Mouse (Mus musculus) forebrain, embryonic 13.5 days (tissue): Measurements from ENCODE around the gene Muc5b. TPM values are rescaled to one million over a fixed set of nuclear protein-coding genes. Genes with fewer than 3 reads are reported as not detected.
"Not testable (repeated sequence)": the region's sequence is repeated elsewhere in the genome, so short reads cannot be mapped to it uniquely, and the experiment has no call there.

Source experiments
- ATAC-seq: fragments of 200-750 bp; cut with Nextera tagmentation; 2 replicates; pipeline ENCODE4 v1.8.0; 2017
- H3K27ac ChIP-seq: fragments of 300-500 bp; sonication (generic); 2 replicates; pipeline ENCODE4 v1.5.1; 2015; ENCODE audit warnings: inconsistent platforms, mild to moderate bottlenecking, moderate library complexity
- H3K27me3 ChIP-seq: fragments of 300-500 bp; sonication (generic); 2 replicates; pipeline ENCODE4 v1.6.1; 2015; ENCODE audit warnings: mild to moderate bottlenecking, inconsistent platforms
- H3K36me3 ChIP-seq: fragments of 300-500 bp; sonication (generic); 2 replicates; pipeline ENCODE4 v1.6.1; 2015; ENCODE audit warnings: mild to moderate bottlenecking, inconsistent platforms; ENCODE audit not compliant: poor library complexity, severe bottlenecking
- H3K4me1 ChIP-seq: fragments of 300-500 bp; sonication (generic); 2 replicates; pipeline ENCODE4 v1.6.1; 2015; ENCODE audit warnings: inconsistent platforms
- H3K4me2 ChIP-seq: fragments of 300-500 bp; sonication (generic); 2 replicates; pipeline ENCODE4 v1.6.1; 2015; ENCODE audit warnings: inconsistent platforms, mild to moderate bottlenecking, moderate library complexity
- H3K4me3 ChIP-seq: fragments of 300-500 bp; sonication (generic); 2 replicates; pipeline ENCODE4 v1.5.1; 2015; ENCODE audit warnings: mild to moderate bottlenecking, inconsistent platforms
- H3K9ac ChIP-seq: fragments of 300-500 bp; sonication (generic); 2 replicates; pipeline ENCODE4 v1.6.1; 2015; ENCODE audit warnings: mild to moderate bottlenecking, inconsistent platforms
- H3K9me3 ChIP-seq: fragments of 300-500 bp; sonication (generic); replicated peaks from 2 replicates; pipeline ENCODE4 v1.6.1; 2016; ENCODE audit warnings: inconsistent platforms
- WGBS: fragments of 180-500 bp; shearing (Covaris S2); methylation state at CpG from one replicate; pipeline ENCODE4 v1.1.7; 2015; 5-methylcytosine and 5-hydroxymethylcytosine counted together
- polyA plus RNA-seq: library from polyadenylated mRNA; unstranded; fragments of >200 nt; fragmentation: Nextera tagmentation; extraction: Ambion mirVana; gene quantifications from 2 replicates; pipeline ENCODE4 v1.2.1, GENCODE M21; 2015

Gene Muc5b
- polyA plus RNA-seq: 0.03 and 0.05 TPM in 2 replicates

DNA sequence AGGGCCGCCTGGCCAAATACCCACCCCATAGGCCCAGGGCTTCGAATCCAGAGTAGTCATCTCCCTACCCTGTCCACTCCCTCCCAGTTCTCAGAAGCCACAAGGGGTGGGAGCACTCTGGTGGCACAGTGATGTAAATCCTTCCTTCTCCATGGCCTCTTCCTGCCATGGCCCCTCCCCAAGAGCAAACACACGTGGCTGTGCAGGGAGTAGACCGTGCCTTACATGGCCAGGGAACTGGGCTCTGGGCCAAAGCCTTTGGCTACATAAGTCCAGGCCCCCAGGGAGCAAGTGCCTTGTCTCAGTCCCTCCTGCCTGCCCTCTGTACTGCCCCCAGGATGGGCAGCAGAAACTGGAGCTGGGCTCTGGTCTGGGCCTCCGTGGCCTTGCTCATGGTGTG is at the start of gene Muc5b:
TSS of gene Muc5b (plus strand) at position 292 of the 400 bp plus-strand sequence.
- WGBS: 82% methylated on average over 5 of the region's 5 CpGs
- Histone ChIP-seq H3K27me3 (no peaks in the 10 kb centered on the region), H3K36me3 (no peaks in the 10 kb centered on the region), H3K27ac (no peak within 1 kb of the TSS), H3K4me3 (no peak within 1 kb of the TSS), H3K4me1 (no peaks in the 10 kb centered on the region), H3K4me2 (no peak within 1 kb of the TSS), H3K9ac (no peak within 1 kb of the TSS), H3K9me3 (no peaks in the 10 kb centered on the region)
- no peak for ATAC-seq

DNA sequence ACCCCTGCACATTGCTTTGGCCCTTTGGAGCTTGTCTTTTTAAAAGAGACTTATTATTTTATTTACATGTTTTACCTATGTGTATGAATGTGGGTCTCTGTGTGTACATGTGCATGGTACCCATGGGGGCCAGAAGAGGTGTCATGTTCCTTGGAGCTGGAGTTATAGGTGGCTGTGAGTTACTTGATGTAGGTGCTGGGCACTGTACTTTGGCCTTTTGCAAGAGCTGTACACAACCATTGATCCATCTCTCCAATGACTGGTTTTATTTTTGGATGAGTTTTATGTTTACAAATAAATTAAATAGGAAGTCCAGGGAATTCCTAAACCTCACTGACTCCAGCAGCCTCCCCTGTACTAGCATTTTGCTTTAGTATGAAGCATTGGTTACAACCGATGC is 44.6 kb upstream of the Muc5b start:
- no peaks in the 10 kb centered on the region for H3K27me3 ChIP-seq
- WGBS: 100% methylated on average over 1 of the region's 1 CpGs

DNA sequence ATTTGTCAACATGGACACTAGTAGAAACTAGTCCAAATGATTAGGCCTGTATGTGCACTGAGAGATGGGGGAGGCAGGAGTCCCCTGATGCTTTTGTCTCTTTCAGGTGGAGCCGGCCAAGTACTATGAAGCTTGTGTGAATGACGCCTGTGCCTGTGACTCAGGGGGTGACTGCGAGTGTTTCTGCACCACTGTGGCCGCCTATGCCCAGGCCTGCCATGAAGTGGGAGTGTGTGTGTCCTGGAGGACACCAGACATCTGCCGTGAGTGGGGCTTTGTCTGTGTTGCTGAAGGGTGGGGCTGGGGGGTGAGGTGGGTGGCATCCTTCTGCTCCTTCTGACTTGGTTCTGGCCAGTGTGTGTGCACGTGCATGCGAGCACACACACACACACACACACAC is 35.7 kb upstream of the Muc5b start:
- no peaks in the 10 kb centered on the region for H3K36me3 ChIP-seq
- 89% methylated on average over 7 of the region's 7 CpGs for WGBS
- no peak for ATAC-seq

More for the DNA sequence above, 44.6 kb upstream of the Muc5b start:
- H3K9ac ChIP-seq: no peak overlapping the region
- no peak overlapping the region for H3K4me3 ChIP-seq
- H3K27ac ChIP-seq: no peak overlapping the region
- H3K36me3 ChIP-seq: no peaks in the 10 kb centered on the region
- no peak overlapping the region for H3K4me2 ChIP-seq
- ATAC-seq: no peak
- no peaks in the 10 kb centered on the region for H3K9me3 ChIP-seq
- H3K4me1 ChIP-seq: no peaks in the 10 kb centered on the region

DNA sequence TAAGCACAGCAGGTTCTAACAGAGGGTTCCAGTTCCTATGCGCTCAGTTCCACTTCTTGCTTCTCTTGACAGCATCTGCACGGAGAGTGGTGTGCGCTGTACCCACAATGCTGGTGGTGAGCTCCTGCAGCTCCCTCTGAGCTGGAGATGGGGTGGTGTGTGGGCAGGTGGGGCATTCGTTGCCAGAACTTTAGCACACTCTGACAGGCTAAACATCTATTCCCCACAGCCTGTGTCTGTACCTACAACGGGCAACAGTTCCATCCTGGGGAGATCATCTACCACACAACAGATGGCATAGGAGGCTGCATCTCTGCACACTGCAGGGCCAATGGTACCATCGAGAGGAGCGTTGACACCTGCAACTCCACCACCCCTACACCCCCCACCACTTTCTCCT is 33.5 kb upstream of the Muc5b start:
- H3K27me3 ChIP-seq: no peaks in the 10 kb centered on the region
- 89% methylated on average over 7 of the region's 7 CpGs for WGBS
- H3K36me3 ChIP-seq: no peaks in the 10 kb centered on the region
- H3K4me3 ChIP-seq: no peak overlapping the region
- no peaks in the 10 kb centered on the region for H3K9me3 ChIP-seq
- H3K4me1 ChIP-seq: no peaks in the 10 kb centered on the region
- no peak overlapping the region for H3K9ac ChIP-seq
- ATAC-seq: no peak
- H3K4me2 ChIP-seq: no peak overlapping the region
- no peak overlapping the region for H3K27ac ChIP-seq

More for the DNA sequence above, 35.7 kb upstream of the Muc5b start:
- Histone ChIP-seq H3K4me1 (no peaks in the 10 kb centered on the region), H3K4me2 (no peak overlapping the region), H3K27ac (no peak overlapping the region), H3K27me3 (no peaks in the 10 kb centered on the region), H3K9me3 (no peaks in the 10 kb centered on the region), H3K9ac (no peak overlapping the region), H3K4me3 (no peak overlapping the region)

DNA sequence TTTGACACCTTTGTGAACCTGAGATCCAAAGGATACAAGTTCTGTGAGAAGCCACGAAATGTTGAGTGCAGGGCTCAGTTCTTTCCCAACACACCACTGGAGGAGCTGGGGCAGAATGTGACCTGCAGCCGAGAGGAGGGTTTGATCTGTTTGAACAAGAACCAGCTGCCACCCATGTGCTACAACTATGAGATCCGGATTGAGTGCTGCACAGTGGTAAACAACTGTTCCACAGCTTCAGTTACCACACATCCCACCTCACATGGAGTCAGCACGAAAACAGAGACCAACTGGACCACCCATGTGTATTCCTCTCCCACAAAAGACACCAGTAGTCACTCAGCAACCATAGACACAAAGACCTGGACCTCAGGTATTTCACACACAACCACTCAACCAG is 31.0 kb upstream of the Muc5b start:
- not testable (repeated sequence) for H3K9me3 ChIP-seq, H3K9ac ChIP-seq, H3K4me1 ChIP-seq, H3K4me2 ChIP-seq, H3K27ac ChIP-seq, H3K27me3 ChIP-seq, H3K4me3 ChIP-seq, H3K36me3 ChIP-seq, ATAC-seq
- WGBS: no CpG with 5 or more reads among the region's 4 CpGs

DNA sequence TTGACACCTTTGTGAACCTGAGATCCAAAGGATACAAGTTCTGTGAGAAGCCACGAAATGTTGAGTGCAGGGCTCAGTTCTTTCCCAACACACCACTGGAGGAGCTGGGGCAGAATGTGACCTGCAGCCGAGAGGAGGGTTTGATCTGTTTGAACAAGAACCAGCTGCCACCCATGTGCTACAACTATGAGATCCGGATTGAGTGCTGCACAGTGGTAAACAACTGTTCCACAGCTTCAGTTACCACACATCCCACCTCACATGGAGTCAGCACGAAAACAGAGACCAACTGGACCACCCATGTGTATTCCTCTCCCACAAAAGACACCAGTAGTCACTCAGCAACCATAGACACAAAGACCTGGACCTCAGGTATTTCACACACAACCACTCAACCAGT is 28.9 kb upstream of the Muc5b start:
- H3K27ac ChIP-seq, H3K9ac ChIP-seq, H3K9me3 ChIP-seq, H3K4me3 ChIP-seq, ATAC-seq, H3K27me3 ChIP-seq, H3K4me1 ChIP-seq, H3K4me2 ChIP-seq, H3K36me3 ChIP-seq: not testable (repeated sequence)
- WGBS: no CpG with 5 or more reads among the region's 4 CpGs

DNA sequence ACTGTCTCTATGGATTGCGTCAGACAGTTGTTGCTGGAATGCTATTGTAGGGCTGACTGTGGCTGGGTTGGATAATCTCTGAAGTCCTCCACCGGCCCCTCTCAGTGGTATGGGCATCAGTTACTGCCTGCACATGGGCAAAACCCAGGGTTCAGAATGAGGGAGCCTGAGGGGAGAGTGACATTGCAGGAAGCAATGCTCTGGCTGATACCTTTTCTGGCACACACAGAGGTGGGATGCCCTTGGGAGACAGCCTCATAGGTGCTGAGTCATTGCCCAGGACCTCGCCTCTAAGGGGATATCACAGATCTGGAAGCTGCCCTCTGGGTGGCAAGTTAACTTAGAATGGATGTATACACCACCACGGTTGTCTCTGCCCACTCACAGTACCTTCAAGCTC is 25.5 kb upstream of the Muc5b start:
- Histone ChIP-seq H3K4me1 (peaks cover 13% of the 10 kb centered on the region), H3K9ac (no peak overlapping the region), H3K27ac (no peak overlapping the region), H3K4me2 (no peak overlapping the region), H3K36me3 (no peaks in the 10 kb centered on the region), H3K9me3 (no peaks in the 10 kb centered on the region), H3K4me3 (no peak overlapping the region), H3K27me3 (no peaks in the 10 kb centered on the region)
- no peak for ATAC-seq
- WGBS: 80% methylated on average over 4 of the region's 4 CpGs

DNA sequence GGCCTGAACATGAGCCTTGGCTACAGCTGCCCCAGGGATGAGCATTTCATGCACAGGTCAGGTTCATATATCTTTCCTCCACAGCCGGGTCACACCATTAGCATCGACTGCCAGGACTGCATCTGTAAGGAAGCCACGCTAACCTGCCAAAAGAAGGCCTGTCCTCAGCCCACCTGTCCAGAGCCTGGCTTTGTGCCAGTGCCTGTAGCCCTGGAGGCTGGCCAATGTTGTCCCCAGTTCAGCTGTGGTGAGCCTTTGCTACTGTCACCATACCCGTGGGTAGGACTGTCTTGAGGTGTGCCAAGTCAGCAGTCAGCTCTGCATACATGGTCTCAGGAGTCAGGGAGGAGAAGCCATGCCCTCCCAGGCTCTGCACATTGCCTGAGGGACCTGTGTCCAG is 23.5 kb upstream of the Muc5b start:
- Histone ChIP-seq H3K4me3 (no peak overlapping the region), H3K9ac (no peak overlapping the region), H3K27ac (no peak overlapping the region), H3K4me1 (peaks cover 14% of the 10 kb centered on the region), H3K4me2 (no peak overlapping the region), H3K36me3 (no peaks in the 10 kb centered on the region), H3K9me3 (no peaks in the 10 kb centered on the region), H3K27me3 (no peaks in the 10 kb centered on the region)
- WGBS: 80% methylated on average over 4 of the region's 4 CpGs
- ATAC-seq: no peak

DNA sequence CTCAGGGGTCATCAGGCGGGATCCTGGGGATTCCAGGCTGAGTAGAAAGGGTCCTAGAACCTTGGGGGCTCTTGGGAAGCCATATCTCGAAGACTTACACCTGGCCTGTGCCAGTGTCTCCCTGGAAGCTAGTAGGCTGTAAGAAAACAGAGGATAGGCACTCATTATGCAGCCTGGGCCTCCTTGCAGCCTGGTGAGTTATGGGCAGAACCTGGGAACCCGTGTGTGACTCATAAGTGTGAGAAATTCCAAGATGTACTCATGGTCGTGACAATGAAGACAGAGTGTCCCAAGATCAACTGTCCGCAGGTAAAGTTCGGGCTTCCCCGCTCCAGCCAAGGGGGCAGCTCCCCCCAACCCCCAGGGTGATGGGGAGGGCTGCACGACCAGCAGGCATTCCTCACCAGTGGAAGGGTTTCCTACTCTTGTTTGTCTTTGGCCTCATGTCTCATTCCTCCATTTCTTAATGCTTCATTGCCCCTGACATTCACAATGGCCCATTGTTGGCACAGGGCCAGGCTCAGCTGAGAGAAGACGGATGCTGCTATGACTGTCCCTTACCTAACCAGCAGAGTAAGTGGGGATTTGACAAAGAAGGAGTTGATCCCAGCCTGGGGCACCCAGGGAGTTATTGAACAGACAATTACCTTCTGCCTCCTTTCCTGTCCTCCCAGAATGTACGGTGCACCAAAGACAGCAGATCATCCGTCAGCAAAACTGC is 21.4 kb upstream of the Muc5b start:
- Histone ChIP-seq H3K36me3 (no peaks in the 10 kb centered on the region), H3K27ac (no peak overlapping the region), H3K4me3 (no peak overlapping the region), H3K9ac (no peak overlapping the region), H3K4me1 (peaks cover 15% of the 10 kb centered on the region), H3K9me3 (no peaks in the 10 kb centered on the region), H3K4me2 (no peak overlapping the region), H3K27me3 (no peaks in the 10 kb centered on the region)
- no peak for ATAC-seq
- WGBS: 47% methylated on average over 11 of the region's 11 CpGs

DNA sequence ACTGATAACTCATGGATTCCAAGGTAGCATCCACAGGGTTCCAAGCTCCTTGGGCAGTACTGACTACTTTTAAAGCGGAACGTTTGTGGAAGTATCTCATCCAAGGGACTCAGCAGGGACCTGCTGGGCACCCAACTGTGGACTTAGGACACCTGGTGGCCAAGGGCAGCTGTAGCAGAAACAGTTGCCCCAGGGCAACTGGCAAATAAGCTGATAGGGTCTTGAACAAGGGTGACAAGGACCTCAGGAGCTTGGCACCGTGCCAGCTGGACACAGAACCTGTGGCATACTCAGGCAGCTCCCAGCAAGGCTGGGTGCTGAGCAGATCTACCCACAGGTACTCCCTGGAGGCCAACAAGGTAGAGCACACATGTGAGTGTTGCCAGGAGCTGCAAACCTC is 20.6 kb upstream of the Muc5b start:
- H3K9me3 ChIP-seq: no peaks in the 10 kb centered on the region
- no peaks in the 10 kb centered on the region for H3K27me3 ChIP-seq
- no peak overlapping the region for H3K4me3 ChIP-seq
- 72% methylated on average over 3 of the region's 3 CpGs for WGBS
- no peak for ATAC-seq
- no peak overlapping the region for H3K9ac ChIP-seq
- H3K36me3 ChIP-seq: no peaks in the 10 kb centered on the region
- H3K4me1 ChIP-seq: peaks cover 19% of the 10 kb centered on the region
- no peak overlapping the region for H3K4me2 ChIP-seq
- H3K27ac ChIP-seq: no peak overlapping the region

DNA sequence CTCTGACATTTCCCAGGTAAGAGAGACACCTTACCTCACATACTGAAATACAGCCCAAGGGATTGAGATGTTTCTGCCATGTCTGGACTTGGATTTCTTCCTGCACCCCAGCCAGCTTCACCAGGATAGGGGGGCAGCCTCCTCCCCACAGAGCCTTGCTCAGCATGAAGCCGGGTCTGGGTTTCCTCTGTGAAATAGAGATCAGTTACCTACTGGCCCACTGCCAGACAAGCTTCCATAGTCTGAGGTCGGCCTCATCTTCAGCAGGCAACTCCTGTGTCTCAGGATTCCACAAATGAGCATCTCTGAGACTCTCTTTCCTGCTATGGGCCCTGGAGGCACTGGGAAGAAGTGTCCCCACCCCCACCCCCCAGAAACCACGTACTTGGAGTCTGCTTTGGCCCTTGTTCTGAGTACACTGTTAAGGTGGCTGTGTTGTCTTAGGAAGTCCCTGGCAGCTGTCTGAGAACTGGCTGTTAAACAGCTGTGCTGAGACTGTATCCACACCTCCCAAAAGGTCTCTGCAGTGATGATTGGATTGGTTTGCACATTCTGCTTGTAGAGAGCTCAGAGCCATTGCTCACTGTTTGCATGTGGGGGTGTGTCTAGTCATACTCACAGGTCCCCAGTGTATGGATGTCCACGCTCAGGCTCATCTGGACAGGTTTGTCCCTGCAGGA is 16.1 kb upstream of the Muc5b start:
- no peak overlapping the region for H3K9ac ChIP-seq
- H3K27me3 ChIP-seq: no peaks in the 10 kb centered on the region
- no peak overlapping the region for H3K4me3 ChIP-seq
- WGBS: 45% methylated on average over 4 of the region's 4 CpGs
- no peak overlapping the region for H3K4me2 ChIP-seq
- no peaks in the 10 kb centered on the region for H3K36me3 ChIP-seq
- peaks cover 12% of the 10 kb centered on the region for H3K4me1 ChIP-seq
- no peaks in the 10 kb centered on the region for H3K9me3 ChIP-seq
- no peak overlapping the region for H3K27ac ChIP-seq
- ATAC-seq: no peak

DNA sequence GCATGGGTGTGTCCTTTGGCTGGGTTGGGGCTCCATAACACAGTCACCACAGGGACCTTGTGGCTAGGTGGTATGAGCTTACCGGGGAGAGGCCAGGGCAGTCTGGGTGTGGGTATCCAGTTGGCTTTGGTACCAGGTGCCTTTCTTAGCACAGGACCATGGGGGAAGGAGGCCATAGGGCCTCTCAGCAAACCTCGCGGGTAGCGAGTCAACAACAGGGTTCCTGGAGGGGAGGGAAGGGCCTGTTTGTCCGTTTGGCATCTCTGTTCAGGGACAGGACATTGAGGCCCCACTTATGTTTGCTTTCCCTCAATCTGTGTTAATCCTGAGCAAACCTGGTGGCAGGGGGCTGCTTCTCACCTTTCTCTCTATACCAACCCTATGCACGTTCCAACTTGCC is 15.2 kb upstream of the Muc5b start:
- Histone ChIP-seq H3K27me3 (no peaks in the 10 kb centered on the region), H3K27ac (no peak overlapping the region), H3K9me3 (no peaks in the 10 kb centered on the region), H3K4me1 (peaks cover 5% of the 10 kb centered on the region; the same call in 1 of the 2 replicates), H3K9ac (no peak overlapping the region), H3K4me2 (no peak overlapping the region), H3K4me3 (no peak overlapping the region), H3K36me3 (no peaks in the 10 kb centered on the region)
- no peak for ATAC-seq
- WGBS: 87% methylated on average over 6 of the region's 6 CpGs

DNA sequence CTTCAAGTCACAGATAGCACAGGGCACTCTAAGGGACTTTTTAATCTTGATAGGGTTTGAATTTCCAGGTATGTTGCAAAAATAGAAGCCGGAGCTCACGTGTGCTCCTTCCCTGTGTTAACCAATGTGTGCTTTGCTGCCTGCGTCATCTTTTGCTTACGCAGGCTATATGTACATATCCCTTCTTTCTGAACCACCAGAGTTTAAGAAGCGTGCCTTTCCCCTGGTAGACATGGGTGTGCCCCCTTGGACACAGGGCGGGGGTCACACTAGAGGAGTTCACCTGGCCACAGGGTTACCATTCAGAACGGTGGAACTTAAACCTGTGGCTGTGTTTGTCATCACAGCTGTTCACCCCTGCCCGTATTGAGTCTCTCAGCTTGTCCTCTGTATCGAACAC is 14.5 kb upstream of the Muc5b start:
- no peak overlapping the region for H3K27ac ChIP-seq
- 90% methylated on average over 9 of the region's 9 CpGs for WGBS
- no peak overlapping the region for H3K4me2 ChIP-seq
- peaks cover 5% of the 10 kb centered on the region; the same call in 1 of the 2 replicates for H3K4me1 ChIP-seq
- H3K9me3 ChIP-seq: no peaks in the 10 kb centered on the region
- no peak overlapping the region for H3K4me3 ChIP-seq
- H3K27me3 ChIP-seq: no peaks in the 10 kb centered on the region
- no peak for ATAC-seq
- H3K36me3 ChIP-seq: no peaks in the 10 kb centered on the region
- no peak overlapping the region for H3K9ac ChIP-seq
